Comparison of ENCODE assay signal across 8 mouse cellular contexts in the genomic region with DNA sequence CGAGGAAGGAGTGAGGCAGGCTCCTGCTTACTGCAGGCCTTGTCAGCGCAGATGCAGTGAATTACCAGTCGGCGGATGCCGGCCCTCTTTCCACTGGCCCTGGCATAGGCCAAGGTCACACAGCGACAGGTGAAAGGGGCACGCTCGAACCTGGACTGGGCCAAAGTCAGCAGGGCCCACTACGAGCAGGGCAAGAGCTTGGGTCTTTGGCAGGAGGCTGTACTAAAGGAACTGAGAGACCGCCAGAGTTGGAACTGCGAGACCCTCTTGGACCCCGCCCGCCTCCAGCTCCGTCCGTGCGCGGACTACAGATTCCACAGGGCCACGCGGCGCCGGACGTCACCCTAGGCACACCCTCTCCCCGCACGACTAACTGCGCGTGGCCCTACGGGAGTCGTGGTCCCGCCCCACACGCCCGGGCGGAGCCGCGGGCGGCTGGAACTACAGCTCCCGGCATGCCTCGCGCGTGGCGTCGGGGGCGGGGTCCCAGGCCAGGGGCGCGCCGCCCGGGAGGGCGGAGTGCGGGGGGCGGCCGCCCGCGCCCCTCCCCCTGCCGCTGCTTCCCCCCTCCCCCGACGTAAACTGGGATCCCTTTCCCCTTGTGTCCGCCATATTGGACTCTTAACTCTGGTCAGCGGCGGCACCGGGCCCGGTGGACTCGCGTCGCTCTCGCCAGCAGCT. TPM values are rescaled to one million over a fixed set of nuclear protein-coding genes. Genes with fewer than 3 reads are reported as not detected.
A peak's percentile ranks its signal among the peaks of the same experiment; 100 is the strongest.
DNase-seq lines count a peak whose midpoint lies in the region; ATAC-seq and TF ChIP-seq lines count a peak whose summit lies in the region.

TSS of gene Fam193a (plus strand) at position 593 of the 681 bp plus-strand sequence.

- intact Hi-C loops in heart, postnatal 10 days (cut with DNase I): loop anchor here (2.0 kb wide), 2 partner anchors 33 to 41 kb away; partner anchors contain the start of gene Rnf4

- H3K4me3 ChIP-seq in ES-Bruce4 (ENCODE audit: low read depth, low read length): peak within 1 kb of the TSS; percentile 76
- peak within 1 kb of the TSS; percentile 96 for H3K4me3 ChIP-seq in forebrain, embryonic 13.5 days
- H3K4me3 ChIP-seq in liver, postnatal 0 days (ENCODE audit: low read depth, low read length): peak within 1 kb of the TSS; percentile 87
- H3K4me3 ChIP-seq in neural tube, embryonic 14.5 days (ENCODE audit: low read depth, low read length): peak within 1 kb of the TSS; percentile 89

- H3K27me3 ChIP-seq in ES-Bruce4 (ENCODE audit: control insufficient read depth, insufficient read depth, low read length, poor library complexity, severe bottlenecking): no peaks in the 10 kb centered on the region
- H3K27me3 ChIP-seq in forebrain, embryonic 13.5 days: no peaks in the 10 kb centered on the region
- no peaks in the 10 kb centered on the region for H3K27me3 ChIP-seq in liver, postnatal 0 days (ENCODE audit: insufficient read depth, low read length)
- H3K27me3 ChIP-seq in neural tube, embryonic 14.5 days (ENCODE audit: control insufficient read depth, insufficient read depth, low read length): no peaks in the 10 kb centered on the region

- H3K9ac ChIP-seq in ES-Bruce4 (ENCODE audit: low read depth, poor library complexity, severe bottlenecking): peak within 1 kb of the TSS; percentile 97
- peak within 1 kb of the TSS; percentile 97 for H3K9ac ChIP-seq in forebrain, embryonic 13.5 days
- H3K9ac ChIP-seq in liver, postnatal 0 days (replicated peaks): peak within 1 kb of the TSS; percentile 98
- H3K9ac ChIP-seq in neural tube, embryonic 14.5 days (replicated peaks; ENCODE audit: low read depth, low read length): peak within 1 kb of the TSS; percentile 98

- H3K4me1 ChIP-seq in ES-Bruce4 (ENCODE audit: control insufficient read depth, insufficient read depth, low read length): no peaks in the 10 kb centered on the region
- H3K4me1 ChIP-seq in forebrain, embryonic 13.5 days: peaks cover 26% of the 10 kb centered on the region
- H3K4me1 ChIP-seq in liver, postnatal 0 days (ENCODE audit: insufficient read depth): peaks cover 19% of the 10 kb centered on the region
- peaks cover 19% of the 10 kb centered on the region for H3K4me1 ChIP-seq in neural tube, embryonic 14.5 days (ENCODE audit: control insufficient read depth, insufficient read depth, low read length)

- H3K4me2 ChIP-seq in forebrain, embryonic 13.5 days: peak within 1 kb of the TSS; percentile 74
- peak within 1 kb of the TSS; percentile 81 for H3K4me2 ChIP-seq in liver, postnatal 0 days (ENCODE audit: low read depth, low read length)
- H3K4me2 ChIP-seq in neural tube, embryonic 14.5 days (ENCODE audit: low read depth, low read length): peak within 1 kb of the TSS; percentile 74

- peak; percentile 98 for ATAC-seq in cerebellum, adult (ENCODE audit: insufficient number of reproducible peaks, low FRiP score, low TSS enrichment)
- ATAC-seq in forebrain, embryonic 13.5 days: peak; percentile 100
- ATAC-seq in liver, postnatal 0 days: peak; percentile 97
- ATAC-seq in neural tube, embryonic 14.5 days (ENCODE audit: low read depth): peak; percentile 99

- no peak for TF ChIP-seq CTCF in ES-Bruce4 (IDR thresholded peaks at IDR 0.05; ENCODE audit: low read depth, low read length)
- no peak for TF ChIP-seq CTCF in liver, postnatal 0 days (IDR thresholded peaks at IDR 0.05; ENCODE audit: low read depth)

- no peak for TF ChIP-seq EP300 in ES-Bruce4 (IDR thresholded peaks at IDR 0.05; ENCODE audit: insufficient read depth, low read depth, low read length)
- no peak; the same call in 1 of the 2 replicates for TF ChIP-seq EP300 in liver, postnatal 0 days (IDR thresholded peaks at IDR 0.05; ENCODE audit: low read depth)

- no peaks in the 10 kb centered on the region for H3K36me3 ChIP-seq in ES-Bruce4 (ENCODE audit: control insufficient read depth, insufficient read depth, low read length, poor library complexity, severe bottlenecking)
- H3K36me3 ChIP-seq in forebrain, embryonic 13.5 days (ENCODE audit: poor library complexity, severe bottlenecking): peaks cover 7% of the 10 kb centered on the region; the same call in 1 of the 2 replicates
- H3K36me3 ChIP-seq in liver, postnatal 0 days (replicated peaks; ENCODE audit: insufficient read depth, low read length): 0 out of 2 replicates have a peak, but pooled peaks cover 4% of the 10 kb centered on the region
- H3K36me3 ChIP-seq in neural tube, embryonic 14.5 days (ENCODE audit: control insufficient read depth, insufficient read depth, low read length): no peaks in the 10 kb centered on the region

- under 1% methylated on average over 51 of the region's 64 CpGs for WGBS in forebrain, embryonic 13.5 days
- WGBS in large intestine, adult 2 months: 1% methylated on average over 58 of the region's 64 CpGs
- WGBS in liver, postnatal 0 days (ENCODE audit: insufficient replicate concordance): 2% methylated on average over 51 of the region's 64 CpGs
- under 1% methylated on average over 38 of the region's 64 CpGs for WGBS in neural tube, embryonic 14.5 days

- DNase-seq in heart, postnatal 10 days: peak; percentile 98
- DNase-seq in large intestine, adult 2 months (ENCODE audit: low read depth, low spot score): peak; percentile 59
- peak; percentile 97 for DNase-seq in liver, postnatal 0 days
- DNase-seq in testis, postnatal 10 days (ENCODE audit: low spot score): peak; percentile 99

- no peaks in the 10 kb centered on the region for H3K9me3 ChIP-seq in ES-Bruce4 (replicated peaks; ENCODE audit: control insufficient read depth, insufficient read depth, low read length, poor library complexity, severe bottlenecking)
- no peaks in the 10 kb centered on the region for H3K9me3 ChIP-seq in forebrain, embryonic 13.5 days (replicated peaks)
- H3K9me3 ChIP-seq in liver, postnatal 0 days (ENCODE audit: low read length): no peaks in the 10 kb centered on the region
- no peaks in the 10 kb centered on the region for H3K9me3 ChIP-seq in neural tube, embryonic 14.5 days (ENCODE audit: control insufficient read depth, low read length)

- no peak for TF ChIP-seq POLR2A in ES-Bruce4 (IDR thresholded peaks at IDR 0.05; ENCODE audit: insufficient read depth, low read length)

- peak within 1 kb of the TSS; percentile 40 for H3K27ac ChIP-seq in ES-Bruce4 (ENCODE audit: insufficient read depth, low read length)
- peak within 1 kb of the TSS; percentile 85 for H3K27ac ChIP-seq in forebrain, embryonic 13.5 days
- H3K27ac ChIP-seq in liver, postnatal 0 days (ENCODE audit: low read depth): peak within 1 kb of the TSS; percentile 95
- H3K27ac ChIP-seq in neural tube, embryonic 14.5 days (ENCODE audit: low read depth, low read length): peak within 1 kb of the TSS; percentile 88

RNA-seq across cellular contexts. Expression of gene Fam193a, which starts in this region (rescaled TPM):
- polyA plus RNA-seq in ES-Bruce4 (2011; ENCODE audit: insufficient read depth, insufficient read length, low read depth, missing spikeins): 38.3 and 40.2 TPM in 2 replicates
- 19.0 and 19.3 TPM in 2 replicates for polyA plus RNA-seq in forebrain, embryonic 13.5 days (2015; fragmentation: Nextera tagmentation; extraction: Ambion mirVana)
- total RNA-seq in heart, postnatal 10 days (2021): 10 to 100 TPM; 38.2 to 39.3 TPM
- polyA plus RNA-seq in large intestine, adult 2 months (2012; rRNA removed): 12.0 and 24.3 TPM in 2 replicates
- 2.2 and 2.7 TPM in 2 replicates for polyA plus RNA-seq in liver, postnatal 0 days (2015; fragmentation: Nextera tagmentation; extraction: Ambion mirVana)
- polyA plus RNA-seq in neural tube, embryonic 14.5 days (2014; fragmentation: Nextera tagmentation; extraction: Ambion mirVana): 20.5 and 24.1 TPM in 2 replicates

Comparison
In these comparisons a context has a peak if more than half of its experiments do, and no peak if none do; other contexts are left out.
1. Peak in every context shown above with its lines: DNase-seq, ATAC-seq, H3K4me3 ChIP-seq and H3K27ac ChIP-seq.
2. H3K27ac ChIP-seq: peak in every context shown above with its lines; median percentile 95 in liver, postnatal 0 days; 88 in neural tube, embryonic 14.5 days; 85 in forebrain, embryonic 13.5 days; 40 in ES-Bruce4.